Comparison of ENCODE assay signal across 10 mouse cellular contexts in the genomic region with DNA sequence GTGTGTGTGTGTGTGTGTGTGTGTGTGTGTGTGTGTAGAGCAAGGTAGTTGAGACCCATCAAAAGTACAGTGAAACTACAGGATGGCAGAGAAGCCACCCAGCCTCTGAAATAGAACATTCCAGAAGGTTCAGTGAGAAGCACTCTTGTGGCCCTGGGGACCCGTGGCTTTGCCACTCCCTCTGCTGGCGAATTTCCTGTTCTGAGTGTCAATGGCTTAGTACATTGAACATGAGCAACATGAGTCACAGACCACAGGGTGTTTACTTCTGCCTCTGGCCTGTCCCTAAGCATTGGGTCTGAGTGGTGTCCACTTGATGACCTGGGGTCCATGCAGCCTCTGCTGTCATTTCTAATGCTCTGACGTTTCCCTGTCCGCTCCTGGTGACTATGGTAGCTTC. TPM values are rescaled to one million over a fixed set of nuclear protein-coding genes. Genes with fewer than 3 reads are reported as not detected.
DNase-seq lines count a peak whose midpoint lies in the region; ATAC-seq lines count a peak whose summit lies in the region.
"Had no signal": no experiment of that assay in that cellular context is flagged by ENCODE, and none has a peak within 500 bp of the region (broad histone marks: within the 10 kb centered on the region; RNA-seq: fewer than 3 reads in every experiment).

No protein-coding gene starts in this region.

- WGBS in midbrain, embryonic 15.5 days = 83% methylated on average over 4 of the region's 4 CpGs
- WGBS in midbrain, embryonic 14.5 days = 91% methylated on average over 4 of the region's 4 CpGs

- no peak overlapping the region for H3K9ac ChIP-seq in midbrain, embryonic 15.5 days
- H3K9ac ChIP-seq in midbrain, embryonic 14.5 days (replicated peaks; ENCODE audit: low read length) = no peak overlapping the region
- H3K9ac ChIP-seq: limb, embryonic 13.5 days; stomach, embryonic 15.5 days had no signal

- H3K4me2 ChIP-seq in midbrain, embryonic 15.5 days = no peak overlapping the region
- no peak overlapping the region for H3K4me2 ChIP-seq in midbrain, embryonic 14.5 days (ENCODE audit: low read length)
- H3K4me2 ChIP-seq: limb, embryonic 13.5 days; stomach, embryonic 15.5 days had no signal

- H3K9me3 ChIP-seq in midbrain, embryonic 15.5 days = no peaks in the 10 kb centered on the region
- no peaks in the 10 kb centered on the region for H3K9me3 ChIP-seq in midbrain, embryonic 14.5 days (ENCODE audit: control insufficient read depth, low read length)
- H3K9me3 ChIP-seq: limb, embryonic 13.5 days; stomach, embryonic 15.5 days had no signal

- no peak for DNase-seq in midbrain, embryonic 14.5 days
- DNase-seq in adrenal gland, adult 18-20 months (ENCODE audit: low spot score in 2 of 2) = peak; percentile 50 to 51
- peak; percentile 70 for DNase-seq in gastrocnemius, postnatal 25 days
- DNase-seq in lung, adult 18-20 months = peak; percentile 78 to 90
- DNase-seq in thymus, postnatal 14 days = peak; percentile 63
- DNase-seq in cerebellum, postnatal 4 days (ENCODE audit: low spot score in 2 of 2) = no peak

- no peaks in the 10 kb centered on the region for H3K36me3 ChIP-seq in midbrain, embryonic 15.5 days (replicated peaks)
- no peaks in the 10 kb centered on the region for H3K36me3 ChIP-seq in midbrain, embryonic 14.5 days (ENCODE audit: control insufficient read depth, insufficient read depth, low read length)
- H3K36me3 ChIP-seq: limb, embryonic 13.5 days; stomach, embryonic 15.5 days had no signal

- no peak overlapping the region for H3K4me3 ChIP-seq in midbrain, embryonic 15.5 days
- H3K4me3 ChIP-seq in midbrain, embryonic 14.5 days (replicated peaks; ENCODE audit: low read depth, low read length) = no peak overlapping the region
- H3K4me3 ChIP-seq: limb, embryonic 13.5 days; stomach, embryonic 15.5 days had no signal

- H3K27ac ChIP-seq in midbrain, embryonic 15.5 days = peak overlapping the region; percentile 86
- no peak overlapping the region for H3K27ac ChIP-seq in midbrain, embryonic 14.5 days (replicated peaks; ENCODE audit: low read depth, low read length)
- H3K27ac ChIP-seq: limb, embryonic 13.5 days; stomach, embryonic 15.5 days had no signal

- ATAC-seq in midbrain, embryonic 15.5 days (replicated peaks) = no peak
- ATAC-seq in midbrain, embryonic 14.5 days (ENCODE audit: low FRiP score, low TSS enrichment) = no peak
- no peak for ATAC-seq in cerebellum, adult (ENCODE audit: insufficient number of reproducible peaks, low FRiP score, low TSS enrichment)

- peaks cover 40% of the 10 kb centered on the region for H3K4me1 ChIP-seq in midbrain, embryonic 15.5 days
- H3K4me1 ChIP-seq in midbrain, embryonic 14.5 days (ENCODE audit: control insufficient read depth, insufficient read depth, low read length) = peaks cover 29% of the 10 kb centered on the region

- no peaks in the 10 kb centered on the region for H3K27me3 ChIP-seq in midbrain, embryonic 15.5 days (replicated peaks)
- H3K27me3 ChIP-seq in midbrain, embryonic 14.5 days (ENCODE audit: control insufficient read depth, insufficient read depth, low read length) = no peaks in the 10 kb centered on the region
- H3K27me3 ChIP-seq: limb, embryonic 13.5 days; stomach, embryonic 15.5 days had no signal

RNA-seq across cellular contexts. Expression of a gene that starts 28.6 kb away (rescaled TPM):
- polyA plus RNA-seq in midbrain, embryonic 15.5 days (2015; fragmentation: Nextera tagmentation; extraction: Ambion mirVana) = 20.7 and 23.1 TPM in 2 replicates
- 11.9 and 18.4 TPM in 2 replicates for polyA plus RNA-seq in midbrain, embryonic 14.5 days (2014; fragmentation: Nextera tagmentation; extraction: Ambion mirVana)
- 100 to 1,000 TPM; 210 to 273 TPM for total RNA-seq in adrenal gland, adult 18-20 months (2021)
- 10 to 100 TPM; 47.6 to 54.2 TPM for total RNA-seq in gastrocnemius, postnatal 25 days (2021)

Comparison
In these comparisons a context has a peak if more than half of its experiments do, and no peak if none do; other contexts are left out.
1. DNase-seq: peak in adrenal gland, adult 18-20 months (2 of 2), gastrocnemius, postnatal 25 days (single experiment), lung, adult 18-20 months (2 of 2) and thymus, postnatal 14 days (single experiment); none in midbrain, embryonic 14.5 days (single experiment) and cerebellum, postnatal 4 days (0 of 2).